Mouse (Mus musculus) hindbrain, postnatal 0 days (tissue): ENCODE data around the gene Lmo7. TPM values are rescaled to one million over a fixed set of nuclear protein-coding genes. Genes with fewer than 3 reads are reported as not detected.

Experiments
- ATAC-seq: fragments of 200-750 bp; cut with Nextera tagmentation; 2 replicates; pipeline ENCODE4 v1.8.0; 2017; ENCODE audit warnings: mild to moderate bottlenecking, moderate TSS enrichment, moderate library complexity
- DNase-seq: peaks from one replicate; pipeline ENCODE4 v3.0.0-alpha.2; 2015; ENCODE audit warnings: low spot score
- H3K27ac ChIP-seq: fragments of 300-500 bp; sonication (generic); 2 replicates; pipeline ENCODE4 v1.5.1; 2014; ENCODE audit warnings: mild to moderate bottlenecking
- H3K27me3 ChIP-seq: fragments of 300-500 bp; sonication (generic); 2 replicates; pipeline ENCODE4 v1.6.1; 2014; ENCODE audit warnings: low read length, mixed read lengths; ENCODE audit not compliant: insufficient read depth
- H3K36me3 ChIP-seq: fragments of 300-500 bp; sonication (generic); 2 replicates; pipeline ENCODE4 v1.6.1; 2014; ENCODE audit warnings: low read length, mixed read lengths; ENCODE audit not compliant: insufficient read depth
- H3K4me1 ChIP-seq: fragments of 300-500 bp; sonication (generic); 2 replicates; pipeline ENCODE4 v1.6.1; 2014; ENCODE audit warnings: antibody characterized with exemption, low read length, mixed read lengths; ENCODE audit not compliant: insufficient read depth
- H3K4me2 ChIP-seq: fragments of 300-500 bp; sonication (generic); 2 replicates; pipeline ENCODE4 v1.6.1; 2014; ENCODE audit warnings: low read depth, mild to moderate bottlenecking, low read length, moderate library complexity, mixed read lengths
- H3K4me3 ChIP-seq: fragments of 300-500 bp; sonication (generic); 2 replicates; pipeline ENCODE4 v1.5.1; 2014; ENCODE audit warnings: low read length
- H3K9ac ChIP-seq: fragments of 300-500 bp; sonication (generic); replicated peaks from 2 replicates; pipeline ENCODE4 v1.6.1; 2014; ENCODE audit warnings: mild to moderate bottlenecking, low read length, moderate library complexity, mixed read lengths
- H3K9me3 ChIP-seq: fragments of 300-500 bp; sonication (generic); 2 replicates; pipeline ENCODE4 v1.6.1; 2016; ENCODE audit warnings: low read length, mixed read lengths
- CTCF ChIP-seq: IDR thresholded peaks from 2 replicates; pipeline ENCODE4 v1.5.1; 2016; ENCODE audit warnings: antibody characterized with exemption, control low read depth, low read depth
- WGBS: fragments of 180-500 bp; shearing (Covaris S2); extraction: QIAGEN DNeasy Blood & Tissue Kit; methylation state at CpG from one replicate; pipeline ENCODE4 v1.1.7; 2014; 5-methylcytosine and 5-hydroxymethylcytosine counted together
- polyA plus RNA-seq: library from polyadenylated mRNA; unstranded; fragments of >200 nt; fragmentation: Nextera tagmentation; extraction: Ambion mirVana; gene quantifications from 2 replicates; pipeline ENCODE4 v1.2.1, GENCODE M21; 2015
- total RNA-seq: library from RNA; depleted of rRNA; stranded (reverse); fragments of >200 nt; gene quantifications from 2 replicates; pipeline ENCODE4 v1.2.3, GENCODE M21; 2014

Lmo7 gene
- total and polyA plus RNA-seq, 2 experiments from 2014 or later = 2.3 to 10.6 TPM

DNA sequence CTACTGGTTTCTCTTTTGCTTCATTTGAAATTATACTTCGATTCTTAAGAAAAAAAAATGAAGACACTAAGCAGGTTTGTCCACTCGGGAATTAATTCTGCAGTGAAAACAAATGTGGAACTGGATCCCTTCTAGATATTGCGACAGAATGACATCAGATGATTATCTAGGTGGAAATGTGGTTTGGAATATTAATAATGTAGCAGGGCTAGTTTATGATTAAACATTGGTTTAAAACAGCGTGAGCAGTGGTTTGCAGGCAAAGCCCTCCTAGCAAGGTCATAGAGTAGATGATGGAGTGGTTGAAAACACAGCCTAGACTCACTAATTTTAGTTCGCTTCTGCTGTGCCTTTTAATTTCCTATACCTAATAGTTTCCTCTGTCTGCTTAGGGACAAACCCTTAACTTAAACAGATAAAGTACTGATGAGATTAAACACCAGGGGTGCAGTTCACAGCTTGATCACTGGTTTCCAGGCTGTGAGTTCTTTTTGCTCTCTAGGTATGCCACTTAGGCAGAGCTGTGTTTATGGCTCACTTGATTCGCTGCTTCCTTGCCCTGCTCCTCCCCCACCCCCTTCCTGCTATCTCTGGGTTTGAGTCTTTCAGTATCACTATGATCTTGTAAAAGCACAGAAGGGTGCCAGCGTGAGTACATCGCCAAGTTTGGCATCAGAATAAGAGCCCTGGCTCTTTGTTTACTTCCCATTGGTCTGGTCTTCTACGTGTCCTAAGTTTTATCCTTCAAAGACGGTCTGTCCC is 4.0 kb downstream of the Lmo7 start:
- no peaks in the 10 kb centered on the region for H3K36me3 ChIP-seq
- H3K4me3 ChIP-seq = no peak overlapping the region
- WGBS = 33% methylated on average over 10 of the region's 10 CpGs
- no peak for DNase-seq
- no peak overlapping the region for H3K9ac ChIP-seq
- H3K4me1 ChIP-seq = peaks cover 8% of the 10 kb centered on the region; the same call in 1 of the 2 replicates
- no peaks in the 10 kb centered on the region for H3K9me3 ChIP-seq
- H3K27me3 ChIP-seq = peaks cover 10% of the 10 kb centered on the region; the same call in 1 of the 2 replicates
- no peak overlapping the region for H3K4me2 ChIP-seq
- H3K27ac ChIP-seq = no peak overlapping the region
- no peak for ATAC-seq
- no peak for TF ChIP-seq CTCF

GRCm38 (mm10) chr14:101737501-101737900 is 7.7 kb downstream of the Lmo7 start:
- no peak overlapping the region for H3K4me2 ChIP-seq
- ATAC-seq (no peak), DNase-seq (no peak)
- no peaks in the 10 kb centered on the region for H3K4me1 ChIP-seq
- no peaks in the 10 kb centered on the region for H3K27me3 ChIP-seq
- no peak overlapping the region for H3K9ac ChIP-seq
- H3K36me3 ChIP-seq = no peaks in the 10 kb centered on the region
- no peak overlapping the region for H3K27ac ChIP-seq
- H3K9me3 ChIP-seq = no peaks in the 10 kb centered on the region
- 82% methylated on average over 4 of the region's 4 CpGs for WGBS
- H3K4me3 ChIP-seq = no peak overlapping the region
- no peak for TF ChIP-seq CTCF

DNA sequence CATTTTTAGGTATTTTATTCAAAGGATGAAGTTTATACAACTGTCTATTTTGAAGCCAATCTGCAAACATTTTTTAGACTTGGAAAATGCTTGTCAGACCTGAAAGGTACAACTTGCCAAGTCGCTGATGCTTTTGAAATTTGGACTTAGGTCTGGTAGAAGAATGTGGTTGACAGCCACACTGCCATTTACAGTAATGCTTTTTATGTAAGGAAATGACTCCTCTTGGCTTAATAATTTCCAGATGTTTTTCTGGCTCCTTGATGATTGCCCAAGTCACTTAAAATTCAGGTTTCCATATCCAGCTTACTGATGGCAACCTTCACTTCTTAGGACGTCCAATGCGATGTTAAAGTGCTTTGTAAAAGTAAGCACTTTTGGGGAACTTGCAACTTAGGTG is 16.9 kb downstream of the Lmo7 start:
- H3K4me3 ChIP-seq = no peak overlapping the region
- no peak for ATAC-seq
- no peak for DNase-seq
- WGBS = 89% methylated on average over 3 of the region's 3 CpGs
- no peaks in the 10 kb centered on the region for H3K9me3 ChIP-seq
- no peak overlapping the region for H3K27ac ChIP-seq
- no peak overlapping the region for H3K9ac ChIP-seq
- H3K4me1 ChIP-seq = no peaks in the 10 kb centered on the region
- no peaks in the 10 kb centered on the region for H3K27me3 ChIP-seq
- TF ChIP-seq CTCF = no peak
- no peak overlapping the region for H3K4me2 ChIP-seq
- no peaks in the 10 kb centered on the region for H3K36me3 ChIP-seq

DNA sequence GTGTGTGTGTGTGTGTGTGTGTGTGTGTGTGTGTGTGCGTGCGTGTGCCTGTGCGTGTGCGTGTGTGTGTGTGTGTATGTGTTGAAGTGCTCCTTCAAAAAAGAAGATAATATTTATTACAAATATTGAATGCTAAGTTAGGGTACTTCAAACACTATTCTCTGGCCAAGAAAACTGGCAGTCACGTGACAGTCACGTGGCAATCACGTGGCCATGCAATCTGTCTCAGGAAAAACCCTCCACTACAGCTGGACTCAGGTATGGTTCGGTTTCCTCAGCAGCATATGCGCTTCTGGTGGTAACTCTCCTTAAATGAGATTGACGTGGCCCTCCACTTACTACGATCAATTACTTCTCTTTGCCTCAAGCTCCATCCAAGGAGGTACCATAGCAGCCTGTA is 18.1 kb downstream of the Lmo7 start:
- Histone ChIP-seq H3K9me3 (no peaks in the 10 kb centered on the region), H3K4me3 (no peak overlapping the region), H3K36me3 (no peaks in the 10 kb centered on the region), H3K9ac (no peak overlapping the region), H3K27ac (no peak overlapping the region), H3K4me1 (no peaks in the 10 kb centered on the region), H3K27me3 (no peaks in the 10 kb centered on the region), H3K4me2 (no peak overlapping the region)
- no peak for ATAC-seq
- WGBS = over 99% methylated on average over 11 of the region's 11 CpGs
- no peak for DNase-seq
- no peak for TF ChIP-seq CTCF

GRCm38 (mm10) chr14:101748436-101748835 is 18.7 kb downstream of the Lmo7 start:
- no peaks in the 10 kb centered on the region for H3K27me3 ChIP-seq
- no peak for DNase-seq
- 87% methylated on average over 7 of the region's 7 CpGs for WGBS
- no peak overlapping the region for H3K9ac ChIP-seq
- no peaks in the 10 kb centered on the region for H3K36me3 ChIP-seq
- no peak overlapping the region for H3K4me2 ChIP-seq
- H3K27ac ChIP-seq = no peak overlapping the region
- H3K4me3 ChIP-seq = no peak overlapping the region
- no peaks in the 10 kb centered on the region for H3K9me3 ChIP-seq
- no peak for TF ChIP-seq CTCF
- no peak for ATAC-seq
- H3K4me1 ChIP-seq = no peaks in the 10 kb centered on the region

DNA sequence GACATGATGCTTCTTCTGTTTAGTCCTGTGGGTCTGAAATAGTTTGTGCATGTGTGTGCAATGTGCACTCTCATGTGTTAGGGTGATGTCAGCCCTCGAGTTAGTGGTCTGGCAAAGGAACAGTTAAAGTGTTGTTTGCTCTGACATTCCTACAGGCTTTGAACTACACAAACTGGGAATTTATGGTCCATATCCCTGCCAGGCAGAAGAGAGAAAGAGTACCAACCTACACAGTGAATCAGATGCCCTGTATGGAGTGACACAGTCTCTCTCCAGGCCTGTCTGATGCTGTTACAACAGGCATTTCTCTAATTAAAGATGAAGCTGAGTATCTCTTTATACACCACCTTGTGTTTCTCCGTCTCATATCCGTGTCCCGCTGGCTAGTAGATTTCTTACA is 21.2 kb downstream of the Lmo7 start:
- no peak overlapping the region for H3K4me2 ChIP-seq
- H3K27ac ChIP-seq = no peak overlapping the region
- DNase-seq (no peak), ATAC-seq (no peak)
- no peaks in the 10 kb centered on the region for H3K27me3 ChIP-seq
- TF ChIP-seq CTCF = no peak
- no peak overlapping the region for H3K9ac ChIP-seq
- H3K9me3 ChIP-seq = no peaks in the 10 kb centered on the region
- no peaks in the 10 kb centered on the region for H3K36me3 ChIP-seq
- no peak overlapping the region for H3K4me3 ChIP-seq
- WGBS = 83% methylated on average over 4 of the region's 4 CpGs
- H3K4me1 ChIP-seq = no peaks in the 10 kb centered on the region

GRCm38 (mm10) chr14:101755425-101755824 is 25.7 kb downstream of the Lmo7 start:
- peak; percentile 14 for DNase-seq
- H3K9ac ChIP-seq = no peak overlapping the region
- no peaks in the 10 kb centered on the region for H3K4me1 ChIP-seq
- no peaks in the 10 kb centered on the region for H3K27me3 ChIP-seq
- no peaks in the 10 kb centered on the region for H3K9me3 ChIP-seq
- H3K4me3 ChIP-seq = no peak overlapping the region
- no peak for TF ChIP-seq CTCF
- no peak for ATAC-seq
- WGBS = 28% methylated on average over 4 of the region's 4 CpGs
- H3K27ac ChIP-seq = no peak overlapping the region
- no peaks in the 10 kb centered on the region for H3K36me3 ChIP-seq
- no peak overlapping the region for H3K4me2 ChIP-seq
